Mouse (Mus musculus): ENCODE measurements around the gene Bap1. TPM values are rescaled to one million over a fixed set of nuclear protein-coding genes. Genes with fewer than 3 reads are reported as not detected.

The Bap1 gene
- 10 to 100 TPM; 44.8 to 45.2 TPM for total RNA-seq (2021)

DNA sequence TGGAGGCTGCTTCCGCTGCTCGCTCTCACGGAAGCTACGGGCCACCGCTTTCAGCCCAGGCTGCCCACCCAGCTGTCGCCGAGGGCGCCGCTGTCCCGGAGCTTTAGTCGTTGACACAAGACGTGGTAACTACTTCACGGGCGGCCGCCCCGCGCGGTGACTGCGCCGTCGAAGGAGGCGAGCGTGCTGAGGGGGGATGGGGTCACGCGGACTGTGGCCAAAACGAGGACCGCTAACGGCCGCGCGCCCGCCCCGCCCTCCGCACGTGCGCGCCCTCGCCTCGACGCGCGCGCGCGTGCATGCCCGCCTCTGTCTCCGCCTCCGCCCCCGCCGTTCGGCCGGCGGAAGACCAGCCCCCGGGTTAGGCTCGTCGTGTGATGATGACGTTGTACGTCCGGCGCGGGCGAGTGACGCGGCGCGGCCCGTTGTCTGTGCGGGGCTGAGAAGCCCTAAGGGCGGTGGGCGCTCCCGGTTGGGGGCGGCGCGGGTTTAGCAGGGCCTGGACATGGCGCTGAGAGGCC, at the start of gene Bap1, which contains the start of gene Phf7:
Gene Bap1 (plus strand): TSS at position 367 of the 521 bp plus-strand sequence.
Gene Phf7 (minus strand): TSS at position 234 of the 521 bp plus-strand sequence.
- peak; percentile 97 to 98 for DNase-seq
- intact Hi-C loops (cut with DNase I) = loop anchor here (2.0 to 10.0 kb wide), 4 partner anchors 42 to 834 kb away; partner anchors contain the start of genes Capn7, Dph3, Oxnad1 and Tnnc1

GRCm38 (mm10) chr14:31204844-31205243, 46.4 kb upstream of the Bap1 start:
- intact Hi-C loops (cut with DNase I) = no loop called here
- DNase-seq = no peak

DNA sequence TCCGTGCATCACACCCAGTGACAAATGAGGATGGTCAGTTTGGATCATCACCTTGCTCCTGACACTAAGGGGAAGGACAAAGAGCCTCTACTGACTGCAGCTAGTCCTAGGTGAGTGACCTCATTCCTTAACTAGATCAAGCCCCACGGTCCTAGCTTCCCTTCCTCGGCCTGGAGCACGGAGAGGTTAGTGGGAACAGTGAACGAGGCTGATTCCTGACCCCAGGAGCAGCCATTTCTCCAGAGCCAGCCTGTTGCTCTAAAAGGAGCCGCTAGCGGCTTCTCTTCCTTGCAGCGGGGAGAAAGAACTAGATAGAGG, 46.0 kb upstream of the Bap1 start:
- intact Hi-C loops (cut with DNase I) = no loop called here
- DNase-seq = no peak

DNA sequence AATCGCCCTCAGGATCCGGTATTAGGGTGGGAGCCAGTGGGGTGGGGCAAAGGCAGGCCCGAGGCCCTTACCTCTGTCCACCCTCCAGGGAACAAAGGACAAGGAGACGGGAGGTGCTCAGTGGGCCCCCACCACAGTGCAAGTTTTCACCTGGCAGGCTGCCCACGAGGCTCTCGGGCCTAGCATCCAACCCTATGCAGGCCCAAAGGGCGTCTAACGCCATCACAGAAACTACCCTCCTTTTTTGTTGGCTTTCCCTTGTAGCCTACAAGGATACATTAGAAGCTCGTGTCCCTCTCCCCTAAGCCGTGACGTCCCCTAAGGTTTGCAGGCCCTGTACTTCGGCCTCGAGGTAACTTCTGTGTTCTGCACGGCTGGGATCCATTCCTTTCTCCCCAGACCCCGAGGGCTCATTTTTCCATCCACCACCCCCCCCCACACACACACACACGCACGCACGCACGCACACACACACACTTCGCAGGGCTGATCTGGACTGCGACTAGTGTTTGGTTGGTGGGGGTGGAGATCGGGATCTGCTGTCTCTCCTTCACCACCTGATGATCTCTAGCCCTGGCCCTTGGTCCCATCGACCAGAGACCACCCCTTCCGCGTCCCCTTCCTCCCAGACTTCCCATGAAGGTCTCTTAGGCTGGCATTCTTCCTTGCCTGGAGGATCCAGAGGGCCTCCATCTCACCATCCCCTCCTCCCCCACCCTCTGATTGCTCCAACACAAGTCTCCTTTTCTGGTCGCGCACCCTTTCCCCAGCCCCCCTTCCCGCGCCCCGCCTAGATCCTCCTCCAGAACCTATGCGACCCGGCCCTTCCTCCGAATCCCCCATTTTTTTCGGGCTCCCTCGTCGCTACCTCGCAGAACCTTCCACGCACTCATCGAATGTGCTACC, 45.4 kb upstream of the Bap1 start:
- intact Hi-C loops (cut with DNase I) = no loop called here
- peak; percentile 64 to 70 for DNase-seq

DNA sequence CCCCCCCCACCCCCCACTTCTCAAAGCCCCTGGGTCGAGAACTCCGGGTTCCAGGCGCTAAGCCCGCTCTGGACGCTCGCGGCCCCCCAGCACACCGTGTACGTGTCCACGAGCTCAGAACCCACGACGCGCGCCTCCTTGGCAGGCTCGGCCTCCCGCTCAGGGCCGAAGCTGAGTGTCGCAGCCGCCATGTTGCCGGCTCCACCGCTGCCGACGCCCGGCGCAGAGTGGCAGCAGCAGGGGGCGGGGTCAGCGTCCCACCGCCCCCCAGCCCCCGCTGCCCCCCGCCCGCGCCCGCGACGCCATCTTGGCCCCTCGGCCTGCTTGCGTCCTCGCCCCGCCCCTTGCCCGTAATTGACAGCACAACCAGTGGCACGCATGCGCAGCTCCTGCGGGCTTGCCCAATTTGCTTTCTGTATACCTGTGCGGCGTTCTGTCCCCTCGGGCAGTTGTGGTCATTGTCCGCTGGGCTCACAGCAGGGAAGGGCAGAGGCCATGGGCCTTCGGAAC, 44.7 kb upstream of the Bap1 start:
- intact Hi-C loops (cut with DNase I) = no loop called here
- DNase-seq = peak; percentile 95

- DNase-seq = no peak
These were observed 44.0 kb upstream of the Bap1 start for GRCm38 (mm10) chr14:31207070-31207830.

DNA sequence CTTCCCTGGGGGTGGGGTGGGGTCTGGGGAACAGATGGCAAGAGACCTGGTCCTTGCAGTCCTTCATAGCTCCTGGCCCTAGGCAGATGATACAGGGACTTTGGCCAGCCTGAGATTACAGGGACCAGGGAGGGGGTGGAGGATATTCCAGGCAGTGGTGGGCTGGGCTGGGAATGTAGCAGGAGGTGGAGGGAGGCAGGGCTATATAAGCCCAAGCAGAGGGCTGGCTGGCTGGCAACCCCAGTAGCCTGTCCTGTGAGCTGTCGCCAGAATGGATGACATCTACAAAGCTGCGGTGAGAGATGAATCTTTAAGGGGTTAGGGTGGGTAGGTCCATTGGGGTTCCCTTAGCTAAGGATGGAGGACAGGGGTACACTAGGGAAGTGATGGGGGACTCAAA, 43.2 kb upstream of the Bap1 start, which contains the start of gene Tnnc1:
Gene Tnnc1 (plus strand): TSS at position 229 of the 400 bp plus-strand sequence.
- peak in 1 of 2 experiments; percentile 55 for DNase-seq
- intact Hi-C loops (cut with DNase I) = loop anchor here (2.0 kb wide), 1 partner anchor 43 kb away; the partner anchor contains the start of genes Bap1 and Phf7

More at GRCm38 (mm10) chr14:31207070-31207830, 44.0 kb upstream of the Bap1 start:
- intact Hi-C loops (cut with DNase I) = no loop called here

DNA sequence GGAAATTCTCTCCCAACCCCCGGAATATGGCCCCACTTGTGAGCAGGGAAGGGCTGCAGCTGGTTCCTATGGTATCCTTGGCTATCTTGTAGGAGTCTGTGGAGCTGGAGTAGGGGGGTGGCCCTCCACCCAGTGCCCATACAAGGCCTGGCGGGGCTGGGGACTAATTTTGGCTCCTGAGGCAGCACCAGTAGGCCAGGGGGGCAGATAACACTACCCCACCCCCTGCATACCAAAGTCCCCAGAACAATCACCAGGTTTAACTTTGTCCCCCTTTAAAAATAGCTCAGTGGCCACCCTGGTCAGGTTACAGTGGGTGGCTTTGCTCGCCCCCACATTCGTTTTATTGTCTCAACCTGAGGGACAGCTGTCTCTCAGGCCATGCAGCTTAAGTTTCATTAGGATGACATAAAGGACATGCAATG, 42.1 kb upstream of the Bap1 start:
- no peak for DNase-seq
- intact Hi-C loops (cut with DNase I) = loop anchor here (2.0 kb wide), 1 partner anchor 42 kb away; the partner anchor contains the start of genes Bap1 and Phf7

GRCm38 (mm10) chr14:31211854-31212253, 39.4 kb upstream of the Bap1 start:
- intact Hi-C loops (cut with DNase I) = loop anchor here (10.0 kb wide), 1 partner anchor 873 kb away; the partner anchor contains the start of genes Dph3 and Oxnad1
- DNase-seq = no peak

DNA sequence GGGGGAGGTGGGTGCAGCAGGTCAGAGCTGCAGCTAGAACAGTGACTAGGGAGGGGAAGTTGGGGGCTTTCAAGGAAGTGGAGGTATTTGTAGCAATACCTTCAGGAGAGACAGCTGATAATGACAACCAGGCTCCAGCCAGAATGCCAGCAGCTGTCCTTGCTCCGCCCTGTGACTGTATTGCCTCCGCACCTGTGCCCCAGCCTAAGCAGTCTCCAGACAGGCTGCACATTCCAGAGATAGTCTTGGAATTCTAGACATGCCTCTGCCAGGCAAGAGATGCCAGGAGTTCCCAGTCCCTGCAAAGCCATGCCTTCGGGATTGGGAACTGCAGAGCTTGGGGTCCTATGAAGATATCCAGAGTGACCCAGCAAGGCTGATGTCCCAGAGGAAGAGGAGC, 38.8 kb upstream of the Bap1 start:
- intact Hi-C loops (cut with DNase I) = loop anchor here (10.0 kb wide), 1 partner anchor 872 kb away; the partner anchor contains the start of genes Dph3 and Oxnad1
- DNase-seq = no peak

- intact Hi-C loops (cut with DNase I) = loop anchor here (10.0 kb wide), 1 partner anchor 871 kb away; the partner anchor contains the start of genes Dph3 and Oxnad1
- DNase-seq = no peak
These were observed 37.4 kb upstream of the Bap1 start for GRCm38 (mm10) chr14:31213868-31214267.

DNA sequence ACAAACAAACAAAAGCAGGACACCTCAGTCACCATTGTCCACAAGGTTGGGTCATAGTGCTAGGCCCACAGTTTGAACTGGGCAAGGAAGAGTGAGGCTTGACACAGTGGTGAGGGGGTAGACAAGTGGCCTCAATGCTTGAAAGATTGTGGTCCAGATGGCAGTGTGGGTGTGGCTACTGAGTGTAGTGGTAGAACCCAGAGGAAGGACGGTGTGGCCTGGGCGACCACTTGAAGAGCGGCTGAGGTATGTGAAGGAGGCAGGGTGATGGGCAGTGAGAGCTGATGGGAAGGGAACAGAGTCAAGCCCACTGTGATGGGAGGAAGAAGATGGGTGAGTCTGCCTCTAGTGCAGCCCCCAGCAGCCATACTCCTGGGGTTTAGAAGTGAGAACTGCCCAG, 36.6 kb upstream of the Bap1 start:
- intact Hi-C loops (cut with DNase I) = loop anchor here (1.0 to 10.0 kb wide), 3 partner anchors 20 to 870 kb away; partner anchors contain the start of genes Dph3 and Oxnad1
- DNase-seq = no peak

DNA sequence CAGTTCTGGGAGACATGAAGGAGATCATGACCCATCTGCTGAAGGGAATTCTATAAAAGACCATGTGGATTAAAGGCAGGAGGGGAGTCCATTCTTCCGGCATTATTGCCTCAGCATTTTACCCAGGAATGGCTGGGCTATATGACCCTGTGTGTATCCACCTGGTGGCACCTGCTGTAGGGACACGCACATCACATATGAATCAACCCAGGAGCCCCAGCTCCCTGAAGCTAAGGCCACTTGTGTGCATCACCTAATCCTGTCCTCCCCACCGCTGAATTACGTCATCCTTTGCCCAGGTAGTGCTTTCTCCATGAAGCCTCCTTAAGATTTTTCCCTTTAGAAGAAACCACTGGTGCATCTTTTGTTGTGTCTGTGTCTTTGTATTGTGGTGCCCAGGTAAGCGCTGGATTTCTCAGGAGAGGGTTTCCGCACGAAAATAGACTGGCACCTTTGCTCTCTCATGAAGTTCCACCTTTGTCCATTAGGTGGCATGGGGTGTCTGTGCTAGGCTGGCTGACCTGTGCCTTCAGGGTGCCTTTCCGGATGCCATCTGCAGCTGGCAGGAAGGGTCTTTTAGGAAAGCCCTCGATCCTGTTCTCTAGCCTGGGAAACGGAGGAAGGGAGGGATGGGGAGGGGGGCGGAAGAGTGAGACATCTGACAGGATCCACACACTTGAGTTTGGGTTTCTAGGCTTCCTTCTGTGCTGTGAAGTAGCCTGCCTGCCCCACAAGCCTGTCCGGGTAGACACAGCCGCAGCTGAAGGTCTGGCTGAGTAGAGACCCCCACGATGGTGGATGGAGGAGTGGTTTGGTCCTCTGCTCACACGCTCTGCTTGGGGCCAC, 35.9 kb upstream of the Bap1 start:
- intact Hi-C loops (cut with DNase I) = loop anchor here (1.0 to 10.0 kb wide), 3 partner anchors 19 to 869 kb away; partner anchors contain the start of genes Dph3 and Oxnad1
- peak; percentile 70 to 73 for DNase-seq

DNA sequence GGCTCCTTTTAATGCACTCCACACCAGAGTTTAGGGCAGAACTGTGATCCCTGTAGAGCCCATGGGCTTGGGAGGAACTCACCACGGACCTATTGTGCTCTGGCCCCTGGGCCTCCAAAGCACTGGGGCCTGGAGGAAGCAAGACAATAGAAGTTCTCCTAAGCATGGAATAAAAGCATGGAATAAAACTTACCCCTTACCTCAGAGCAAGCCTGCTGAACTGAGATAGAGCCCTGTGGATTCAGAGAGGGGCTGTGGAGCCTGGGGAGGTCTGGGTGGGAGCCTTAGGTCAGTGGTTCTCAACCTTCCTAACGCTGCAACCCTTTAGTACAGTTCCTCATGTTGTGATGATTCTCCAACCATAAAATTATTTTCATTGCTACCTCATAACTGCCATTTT, 34.4 kb upstream of the Bap1 start, which contains the start of gene Nisch:
Gene Nisch (minus strand): TSS at position 101 of the 400 bp plus-strand sequence.
- intact Hi-C loops (cut with DNase I) = loop anchor here (5.0 to 10.0 kb wide), 2 partner anchors 110 to 868 kb away; partner anchors contain the start of genes Dph3 and Oxnad1
- no peak for DNase-seq

DNA sequence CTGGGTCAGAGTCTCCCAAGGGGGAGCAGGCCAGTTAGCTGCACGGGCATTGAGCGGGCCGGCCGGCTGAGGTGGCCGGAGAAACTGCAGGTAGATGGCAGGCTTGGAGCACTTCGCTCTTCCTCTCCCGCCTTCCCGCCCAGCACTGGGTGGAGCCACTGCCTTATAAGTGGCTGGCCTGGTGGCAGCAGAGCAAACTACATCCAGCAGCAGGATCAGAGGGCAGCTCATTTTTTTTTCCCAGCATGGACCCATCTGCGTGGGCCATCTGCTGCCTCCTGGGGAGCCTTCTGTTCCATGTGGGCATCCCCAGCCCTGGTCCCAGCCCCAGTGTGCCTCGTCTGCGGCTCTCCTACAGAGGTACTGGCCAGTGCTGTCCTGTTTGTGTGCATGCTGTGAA, 33.6 kb upstream of the Bap1 start, which contains the start of gene Sema3g:
Gene Sema3g (plus strand): TSS at position 195 of the 400 bp plus-strand sequence.
- peak; percentile 57 to 62 for DNase-seq
- intact Hi-C loops (cut with DNase I) = loop anchor here (5.0 to 10.0 kb wide), 2 partner anchors 110 to 867 kb away; partner anchors contain the start of genes Dph3 and Oxnad1

- intact Hi-C loops (cut with DNase I) = no loop called here
- DNase-seq = peak in 1 of 2 experiments; percentile 41
These were observed 24.3 kb upstream of the Bap1 start for GRCm38 (mm10) chr14:31226978-31227377.

DNA sequence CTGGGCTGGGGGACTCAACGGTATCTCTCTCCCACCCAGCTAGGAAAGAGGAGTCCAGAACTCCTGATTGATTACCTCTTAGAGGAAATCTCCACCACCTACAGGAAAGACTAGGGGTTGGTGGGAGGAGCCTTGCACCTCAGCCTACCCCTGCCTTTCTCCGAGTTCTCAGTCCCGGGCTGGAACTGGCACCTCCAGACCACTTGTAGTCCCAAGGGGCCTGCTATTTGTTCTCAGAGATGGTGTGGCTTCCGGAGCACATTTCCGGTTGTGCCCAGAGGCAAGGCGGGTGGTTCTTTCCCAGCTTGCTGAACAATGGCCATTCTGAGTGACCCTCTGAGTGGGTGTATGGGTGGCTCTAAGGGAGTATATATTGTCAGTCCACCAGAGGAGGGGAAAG, 23.0 kb upstream of the Bap1 start:
- no peak for DNase-seq
- intact Hi-C loops (cut with DNase I) = no loop called here

- intact Hi-C loops (cut with DNase I) = no loop called here
- DNase-seq = no peak
These were observed 20.8 kb upstream of the Bap1 start for GRCm38 (mm10) chr14:31230442-31230841.
